Comparison of ENCODE assay signal across 20 mouse cellular contexts in the genomic region with DNA sequence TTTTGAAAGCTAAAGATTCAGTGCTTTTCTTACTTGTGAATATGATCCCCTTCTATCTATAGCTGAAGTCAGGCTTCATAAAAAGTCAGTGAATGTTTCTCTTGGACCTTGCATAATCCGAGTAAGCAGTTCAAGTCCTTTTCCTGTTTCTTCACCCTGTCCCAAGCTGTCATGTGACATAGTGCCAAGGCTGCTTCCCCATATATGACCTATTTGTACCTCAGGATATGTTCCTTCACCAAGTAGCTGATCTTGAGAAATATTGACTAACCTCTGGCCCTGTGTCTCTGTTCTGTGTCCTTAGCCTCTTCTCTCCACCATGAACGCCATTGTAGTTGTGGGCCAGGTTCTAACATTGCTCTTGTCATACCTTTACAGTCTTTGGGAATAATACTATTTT. TPM values are rescaled to one million over a fixed set of nuclear protein-coding genes. Genes with fewer than 3 reads are reported as not detected.
A peak's percentile ranks its signal among the peaks of the same experiment; 100 is the strongest.
DNase-seq lines count a peak whose midpoint lies in the region; ATAC-seq and TF ChIP-seq lines count a peak whose summit lies in the region.
"Had no signal": no experiment of that assay in that cellular context is flagged by ENCODE, and none has a peak within 500 bp of the region (broad histone marks: within the 10 kb centered on the region; RNA-seq: fewer than 3 reads in every experiment).

No protein-coding gene starts in this region.

- TF ChIP-seq POLR2A in MEL (IDR thresholded peaks at IDR 0.05; ENCODE audit: control insufficient read depth in 1 of 2, insufficient read depth in 1 of 2, low read depth in 1 of 2, low read length in 2 of 2, poor library complexity in 1 of 2), result no peak

- no peak for TF ChIP-seq CTCF in heart, postnatal 0 days (IDR thresholded peaks at IDR 0.05; ENCODE audit: low read depth)
- no peak for TF ChIP-seq CTCF in MEL (IDR thresholded peaks at IDR 0.05 in 2 of 3, conservative IDR thresholded peaks at IDR 0.05 in 1 of 3; ENCODE audit: control insufficient read depth in 1 of 3, insufficient read depth in 1 of 3, low read depth in 2 of 3, low read length in 3 of 3, poor library complexity in 1 of 3, severe bottlenecking in 1 of 3)

- H3K79me2 ChIP-seq in MEL (ENCODE audit: control insufficient read depth, insufficient read depth, low read length, poor library complexity), result peaks cover 57% of the 10 kb centered on the region

- H3K27me3 ChIP-seq in heart, postnatal 0 days (ENCODE audit: control insufficient read depth, insufficient read depth, low read length), result no peaks in the 10 kb centered on the region
- H3K27me3 ChIP-seq in MEL (ENCODE audit: control insufficient read depth in 1 of 2, insufficient read depth in 2 of 2, low read length in 2 of 2), result no peaks in the 10 kb centered on the region
- H3K27me3 ChIP-seq in forebrain, embryonic 15.5 days, result no peaks in the 10 kb centered on the region
- H3K27me3 ChIP-seq: hindbrain, embryonic 15.5 days; liver, embryonic 13.5 days; neural tube, embryonic 15.5 days had no signal

- 0 out of 2 replicates have a peak overlapping the region, but pooled peaks have one; percentile 15 for H3K27ac ChIP-seq in heart, postnatal 0 days (ENCODE audit: low read depth)
- no peak overlapping the region for H3K27ac ChIP-seq in MEL (ENCODE audit: control insufficient read depth, low read depth, low read length)
- H3K27ac ChIP-seq in forebrain, embryonic 15.5 days (replicated peaks), result no peak overlapping the region
- H3K27ac ChIP-seq: hindbrain, embryonic 15.5 days; liver, embryonic 13.5 days; midbrain, embryonic 10.5 days; neural tube, embryonic 15.5 days had no signal

- H3K36me3 ChIP-seq in heart, postnatal 0 days (replicated peaks; ENCODE audit: control insufficient read depth, insufficient read depth, low read length), result 0 out of 2 replicates have a peak, but pooled peaks cover 4% of the 10 kb centered on the region
- peaks cover 3 to 12% of the 10 kb centered on the region in 2 experiments for H3K36me3 ChIP-seq in MEL (ENCODE audit: control insufficient read depth in 1 of 2, insufficient read depth in 2 of 2, low read length in 2 of 2)
- peaks cover 6% of the 10 kb centered on the region; the same call in 1 of the 2 replicates for H3K36me3 ChIP-seq in forebrain, embryonic 15.5 days
- H3K36me3 ChIP-seq: hindbrain, embryonic 15.5 days had no signal

- intact Hi-C loops in heart, postnatal 25 days (cut with DNase I), result no loop called here

- WGBS in heart, postnatal 0 days, result 76% methylated on average over 2 of the region's 2 CpGs
- 91% methylated on average over 2 of the region's 2 CpGs for WGBS in forebrain, embryonic 15.5 days

- no peak for ATAC-seq in heart, postnatal 0 days (ENCODE audit: insufficient read depth, low read depth)
- peak; percentile 85 for ATAC-seq in megakaryocyte progenitor cell, adult 5-6 weeks (replicated peaks; ENCODE audit: poor library complexity)
- no peak for ATAC-seq in forebrain, embryonic 15.5 days (replicated peaks)

- no peaks in the 10 kb centered on the region for H3K9me3 ChIP-seq in heart, postnatal 0 days (replicated peaks; ENCODE audit: control insufficient read depth, low read length)
- H3K9me3 ChIP-seq in MEL (replicated peaks; ENCODE audit: insufficient read depth, low read length), result no peaks in the 10 kb centered on the region
- no peaks in the 10 kb centered on the region for H3K9me3 ChIP-seq in forebrain, embryonic 15.5 days
- H3K9me3 ChIP-seq: hindbrain, embryonic 15.5 days; liver, embryonic 13.5 days; midbrain, embryonic 10.5 days; neural tube, embryonic 15.5 days had no signal

- no peak for TF ChIP-seq EP300 in heart, postnatal 0 days (IDR thresholded peaks at IDR 0.05; ENCODE audit: low read depth)
- no peak for TF ChIP-seq EP300 in MEL (IDR thresholded peaks at IDR 0.05; ENCODE audit: low read depth in 1 of 2, low read length in 2 of 2)

- H3K4me3 ChIP-seq in heart, postnatal 0 days (ENCODE audit: low read depth, low read length), result no peak overlapping the region
- H3K4me3 ChIP-seq in MEL (ENCODE audit: control insufficient read depth in 1 of 2, insufficient read depth in 1 of 2, low read depth in 2 of 2, low read length in 2 of 2), result no peak overlapping the region
- H3K4me3 ChIP-seq in forebrain, embryonic 15.5 days, result no peak overlapping the region
- H3K4me3 ChIP-seq: hindbrain, embryonic 15.5 days; liver, embryonic 13.5 days; midbrain, embryonic 10.5 days; neural tube, embryonic 15.5 days had no signal

- H3K4me2 ChIP-seq in heart, postnatal 0 days (ENCODE audit: low read depth, low read length), result no peak overlapping the region
- H3K4me2 ChIP-seq in forebrain, embryonic 15.5 days (replicated peaks), result no peak overlapping the region
- H3K4me2 ChIP-seq: hindbrain, embryonic 15.5 days; liver, embryonic 13.5 days; neural tube, embryonic 15.5 days had no signal

- TF ChIP-seq RAD21 in MEL (IDR thresholded peaks at IDR 0.05; ENCODE audit: low read depth, low read length), result no peak

- DNase-seq in heart, postnatal 0 days (ENCODE audit: low spot score), result no peak
- no peak for DNase-seq in heart, postnatal 25 days (ENCODE audit: low spot score)
- DNase-seq in MEL (ENCODE audit: low read depth, low spot score), result no peak
- peak; percentile 45 for DNase-seq in gonadal fat pad, adult 2 months (ENCODE audit: low read depth)
- no peak for DNase-seq in frontal cortex, postnatal 25 days (ENCODE audit: low spot score in 2 of 2)
- DNase-seq: adrenal gland, adult 2 months; B cell, adult 2 months; cerebellum, adult 9-11 months; gastrocnemius, postnatal 36 days; kidney, adult 18-20 months; kidney, postnatal 36 days; liver, embryonic 13.5 days; thymus, postnatal 14 days had no signal

- peaks cover 8% of the 10 kb centered on the region; the same call in 1 of the 2 replicates for H3K4me1 ChIP-seq in heart, postnatal 0 days (ENCODE audit: control insufficient read depth, insufficient read depth)
- peaks cover 0 to 9% of the 10 kb centered on the region in 2 experiments; a peak in 3 of 4 replicates for H3K4me1 ChIP-seq in MEL (ENCODE audit: control insufficient read depth in 1 of 2, insufficient read depth in 2 of 2, low read length in 2 of 2)
- peaks cover 8% of the 10 kb centered on the region for H3K4me1 ChIP-seq in forebrain, embryonic 15.5 days
- H3K4me1 ChIP-seq: midbrain, embryonic 10.5 days had no signal

- no peak overlapping the region for H3K9ac ChIP-seq in heart, postnatal 0 days (replicated peaks; ENCODE audit: low read depth, low read length)
- H3K9ac ChIP-seq in MEL (ENCODE audit: control insufficient read depth, low read depth, low read length, poor library complexity, severe bottlenecking), result no peak overlapping the region
- no peak overlapping the region for H3K9ac ChIP-seq in forebrain, embryonic 15.5 days (replicated peaks)
- H3K9ac ChIP-seq: hindbrain, embryonic 15.5 days; liver, embryonic 13.5 days; neural tube, embryonic 15.5 days had no signal

RNA-seq across cellular contexts. Expression of gene Dnajc5, which starts 16.1 kb away (rescaled TPM):
- 146 and 190 TPM in 2 replicates for total RNA-seq in heart, postnatal 0 days (2014; rRNA removed; ENCODE audit: low replicate concordance)
- polyA plus RNA-seq in heart, postnatal 0 days (2015; fragmentation: Nextera tagmentation; extraction: Ambion mirVana), result 60.0 and 72.6 TPM in 2 replicates
- total RNA-seq in heart, postnatal 25 days (2021), result 10 to 100 TPM; 65.4 to 67.8 TPM
- 50.6 and 51.9 TPM in 2 replicates for total RNA-seq in MEL (2012; rRNA removed)
- 100 to 1,000 TPM in 1 of 2 experiments, 10 to 100 TPM in 1; 57.9 to 338 TPM for polyA plus RNA-seq in MEL (2012; ENCODE audit: insufficient read depth in 1 of 2, insufficient read length in 2 of 2, low read depth in 1 of 2, low replicate concordance in 2 of 2, missing spikeins in 1 of 2)
- 74.5 and 95.2 TPM in 2 replicates for polyA plus RNA-seq in gonadal fat pad, adult 2 months (2012; rRNA removed)
- 25.0 and 30.7 TPM in 2 replicates for total RNA-seq in megakaryocyte progenitor cell, adult 5-6 weeks (2015)
- 37.4 and 40.0 TPM in 2 replicates for total RNA-seq in megakaryocyte progenitor cell, adult 5-6 weeks (2017)
- polyA plus RNA-seq in forebrain, embryonic 15.5 days (2015; fragmentation: Nextera tagmentation; extraction: Ambion mirVana), result 199 and 209 TPM in 2 replicates

RNA-seq across cellular contexts. Expression of gene Tpd52l2, which starts 39.5 kb away (rescaled TPM):
- total RNA-seq in heart, postnatal 0 days (2014; rRNA removed; ENCODE audit: low replicate concordance), result 58.2 and 82.3 TPM in 2 replicates
- polyA plus RNA-seq in heart, postnatal 0 days (2015; fragmentation: Nextera tagmentation; extraction: Ambion mirVana), result 101 and 103 TPM in 2 replicates
- total RNA-seq in heart, postnatal 25 days (2021), result 10 to 100 TPM; 59.7 to 66.0 TPM
- total RNA-seq in MEL (2012; rRNA removed), result 88.2 and 99.5 TPM in 2 replicates
- polyA plus RNA-seq in MEL (2012; ENCODE audit: insufficient read depth in 1 of 2, insufficient read length in 2 of 2, low read depth in 1 of 2, low replicate concordance in 2 of 2, missing spikeins in 1 of 2), result 100 to 1,000 TPM in 1 of 2 experiments, not detected in 1; 119 TPM
- polyA plus RNA-seq in gonadal fat pad, adult 2 months (2012; rRNA removed), result 49.7 and 55.1 TPM in 2 replicates
- total RNA-seq in megakaryocyte progenitor cell, adult 5-6 weeks (2015), result 47.1 and 60.0 TPM in 2 replicates
- total RNA-seq in megakaryocyte progenitor cell, adult 5-6 weeks (2017), result 99.2 and 119 TPM in 2 replicates
- 133 and 141 TPM in 2 replicates for polyA plus RNA-seq in forebrain, embryonic 15.5 days (2015; fragmentation: Nextera tagmentation; extraction: Ambion mirVana)

RNA-seq across cellular contexts. Expression of gene Abhd16b, which starts 43.4 kb away (rescaled TPM):
- total RNA-seq in heart, postnatal 0 days (2014; rRNA removed; ENCODE audit: low replicate concordance), result not detected in 2 replicates
- 0.16 TPM in 1 of 2 replicates, not detected in the other for polyA plus RNA-seq in heart, postnatal 0 days (2015; fragmentation: Nextera tagmentation; extraction: Ambion mirVana)
- not detected for total RNA-seq in heart, postnatal 25 days (2021)
- total RNA-seq in MEL (2012; rRNA removed), result not detected in 2 replicates
- polyA plus RNA-seq in MEL (2012; ENCODE audit: insufficient read depth in 1 of 2, insufficient read length in 2 of 2, low read depth in 1 of 2, low replicate concordance in 2 of 2, missing spikeins in 1 of 2), result under 1 TPM in 1 of 2 experiments, not detected in 1; 0.08 TPM
- polyA plus RNA-seq in gonadal fat pad, adult 2 months (2012; rRNA removed), result 0.67 and 0.73 TPM in 2 replicates
- not detected in 2 replicates for total RNA-seq in megakaryocyte progenitor cell, adult 5-6 weeks (2015)
- not detected in 2 replicates for total RNA-seq in megakaryocyte progenitor cell, adult 5-6 weeks (2017)
- not detected in 2 replicates for polyA plus RNA-seq in forebrain, embryonic 15.5 days (2015; fragmentation: Nextera tagmentation; extraction: Ambion mirVana)
- total RNA-seq: adrenal gland, adult 2 months; gastrocnemius, postnatal 36 days; layer of hippocampus, postnatal 14 days; left cerebral cortex, postnatal 14 days had no signal
- polyA plus RNA-seq: adrenal gland, adult 2 months; midbrain, embryonic 10.5 days had no signal

RNA-seq across cellular contexts. Expression of gene Uckl1, which starts 48.3 kb away (rescaled TPM):
- total RNA-seq in heart, postnatal 0 days (2014; rRNA removed; ENCODE audit: low replicate concordance), result 80.0 and 156 TPM in 2 replicates
- 59.3 and 61.5 TPM in 2 replicates for polyA plus RNA-seq in heart, postnatal 0 days (2015; fragmentation: Nextera tagmentation; extraction: Ambion mirVana)
- total RNA-seq in heart, postnatal 25 days (2021), result 10 to 100 TPM; 39.0 to 46.7 TPM
- 15.2 and 15.6 TPM in 2 replicates for total RNA-seq in MEL (2012; rRNA removed)
- 10 to 100 TPM in 1 of 2 experiments, not detected in 1; 24.6 TPM for polyA plus RNA-seq in MEL (2012; ENCODE audit: insufficient read depth in 1 of 2, insufficient read length in 2 of 2, low read depth in 1 of 2, low replicate concordance in 2 of 2, missing spikeins in 1 of 2)
- 132 and 164 TPM in 2 replicates for polyA plus RNA-seq in gonadal fat pad, adult 2 months (2012; rRNA removed)
- 72.0 and 87.0 TPM in 2 replicates for total RNA-seq in megakaryocyte progenitor cell, adult 5-6 weeks (2015)
- 54.7 and 67.0 TPM in 2 replicates for total RNA-seq in megakaryocyte progenitor cell, adult 5-6 weeks (2017)
- polyA plus RNA-seq in forebrain, embryonic 15.5 days (2015; fragmentation: Nextera tagmentation; extraction: Ambion mirVana), result 61.0 and 63.8 TPM in 2 replicates

RNA-seq across cellular contexts. Expression of gene Prpf6, which starts 55.3 kb away (rescaled TPM):
- 18.5 and 23.4 TPM in 2 replicates for total RNA-seq in heart, postnatal 0 days (2014; rRNA removed; ENCODE audit: low replicate concordance)
- 30.7 and 31.8 TPM in 2 replicates for polyA plus RNA-seq in heart, postnatal 0 days (2015; fragmentation: Nextera tagmentation; extraction: Ambion mirVana)
- total RNA-seq in heart, postnatal 25 days (2021), result 10 to 100 TPM; 29.2 to 32.7 TPM
- total RNA-seq in MEL (2012; rRNA removed), result 56.0 and 58.7 TPM in 2 replicates
- polyA plus RNA-seq in MEL (2012; ENCODE audit: insufficient read depth in 1 of 2, insufficient read length in 2 of 2, low read depth in 1 of 2, low replicate concordance in 2 of 2, missing spikeins in 1 of 2), result 10 to 100 TPM in 1 of 2 experiments, not detected in 1; 69.4 TPM
- 28.2 and 34.0 TPM in 2 replicates for polyA plus RNA-seq in gonadal fat pad, adult 2 months (2012; rRNA removed)
- total RNA-seq in megakaryocyte progenitor cell, adult 5-6 weeks (2015), result 19.2 and 20.3 TPM in 2 replicates
- total RNA-seq in megakaryocyte progenitor cell, adult 5-6 weeks (2017), result 79.3 and 93.2 TPM in 2 replicates
- polyA plus RNA-seq in forebrain, embryonic 15.5 days (2015; fragmentation: Nextera tagmentation; extraction: Ambion mirVana), result 72.1 and 75.4 TPM in 2 replicates
